Mouse (Mus musculus): ENCODE data around the gene Ska2. TPM values are rescaled to one million over a fixed set of nuclear protein-coding genes. Genes with fewer than 3 reads are reported as not detected.
A peak's percentile ranks its signal among the peaks of the same experiment; 100 is the strongest.

The Ska2 gene
- polyA plus RNA-seq, 1 experiment from 2014 or later = 32.8 TPM

MicroRNA genes within 50 kb of the gene (microRNA counts, 519-probe panel; counts per million panel counts)
- microRNA mmu-miR-301a = 3,960 counts per million, percentile 93 among the panel's probes with 10 or more counts

Small RNAs within 50 kb of the gene (microRNA-seq; reads per million reads assigned to microRNA genes)
- 1,271 reads per million, percentile 81 among the genes with 10 or more reads in this experiment for gene Mir301

Other genes with a start within 250 kb of the Ska2 start
- gene Ypel2, start 115.5 kb upstream of the Ska2 start, polyA plus RNA-seq (2015; fragmentation: Nextera tagmentation; extraction: Ambion mirVana) = 3.4 and 4.1 TPM in 2 replicates
- gene Gdpd1, start 35.2 kb upstream of the Ska2 start, polyA plus RNA-seq (2015; fragmentation: Nextera tagmentation; extraction: Ambion mirVana) = 131 and 160 TPM in 2 replicates
- gene Smg8, start 22.5 kb upstream of the Ska2 start, polyA plus RNA-seq (2015; fragmentation: Nextera tagmentation; extraction: Ambion mirVana) = 18.6 and 19.5 TPM in 2 replicates
- gene Prr11, start 526 bp upstream of the Ska2 start, polyA plus RNA-seq (2015; fragmentation: Nextera tagmentation; extraction: Ambion mirVana) = 2.1 and 3.6 TPM in 2 replicates
- gene Trim37, start 17.8 kb downstream of the Ska2 start, polyA plus RNA-seq (2015; fragmentation: Nextera tagmentation; extraction: Ambion mirVana) = 71.4 and 79.3 TPM in 2 replicates
- 20.9 and 26.3 TPM in 2 replicates for gene Ppm1e, start 249.8 kb downstream of the Ska2 start, polyA plus RNA-seq (2015; fragmentation: Nextera tagmentation; extraction: Ambion mirVana)

Measured in neural tube, embryonic 15.5 days (tissue).